Mouse (Mus musculus): ENCODE measurements around the gene Ffar2. TPM values are rescaled to one million over a fixed set of nuclear protein-coding genes. Genes with fewer than 3 reads are reported as not detected.

Ffar2 gene
- polyA plus RNA-seq, 1 experiment, result 0.09 TPM

GRCm38 (mm10) chr7:30824306-30824705, 731 bp upstream of the Ffar2 start:
- Histone ChIP-seq H3K4me3 (ENCODE audit: control insufficient read depth, low read depth, low read length) (no peak overlapping the region), H3K27me3 (ENCODE audit: control insufficient read depth, insufficient read depth, low read length) (no peaks in the 10 kb centered on the region), H3K27ac (ENCODE audit: control insufficient read depth, insufficient read depth, low read depth, low read length) (no peak overlapping the region), H3K4me1 (ENCODE audit: control insufficient read depth, insufficient read depth, low read length) (peaks cover 9% of the 10 kb centered on the region), H3K36me3 (ENCODE audit: control insufficient read depth, insufficient read depth, low read length) (no peaks in the 10 kb centered on the region)
- no peak for TF ChIP-seq CTCF (IDR thresholded peaks at IDR 0.05; ENCODE audit: control insufficient read depth, insufficient read depth, insufficient replicate concordance, low read depth, low read length)
- TF ChIP-seq POLR2A (IDR thresholded peaks at IDR 0.05; ENCODE audit: control insufficient read depth, low read depth, low read length), result no peak

DNA sequence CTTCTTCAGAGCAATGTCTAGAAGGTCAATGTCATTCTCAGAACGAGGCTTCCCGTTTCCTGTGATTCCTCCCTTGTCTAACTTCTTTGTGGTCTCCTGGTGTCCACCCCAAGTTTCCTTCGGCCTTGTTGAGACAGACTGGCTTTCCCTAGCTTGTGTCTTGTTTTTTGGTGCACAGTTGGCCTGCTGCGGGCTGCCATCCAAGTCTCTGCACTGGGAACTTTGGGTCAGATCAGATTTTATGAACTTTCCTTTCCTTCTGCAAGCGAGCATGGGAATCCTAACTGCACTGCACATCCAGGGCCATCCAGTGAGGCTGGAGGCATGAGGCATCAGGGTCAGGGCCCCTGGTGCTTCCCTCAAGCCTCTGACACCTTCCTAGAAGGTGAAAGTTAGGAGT, 2.0 kb downstream of the Ffar2 start:
- TF ChIP-seq POLR2A (IDR thresholded peaks at IDR 0.05; ENCODE audit: control insufficient read depth, low read depth, low read length) (no peak), CTCF (IDR thresholded peaks at IDR 0.05; ENCODE audit: control insufficient read depth, insufficient read depth, insufficient replicate concordance, low read depth, low read length) (no peak)
- Histone ChIP-seq H3K27me3 (ENCODE audit: control insufficient read depth, insufficient read depth, low read length) (no peaks in the 10 kb centered on the region), H3K4me3 (ENCODE audit: control insufficient read depth, low read depth, low read length) (no peak overlapping the region), H3K4me1 (ENCODE audit: control insufficient read depth, insufficient read depth, low read length) (peaks cover 11% of the 10 kb centered on the region), H3K36me3 (ENCODE audit: control insufficient read depth, insufficient read depth, low read length) (no peaks in the 10 kb centered on the region), H3K27ac (ENCODE audit: control insufficient read depth, insufficient read depth, low read depth, low read length) (no peak overlapping the region)

GRCm38 (mm10) chr7:30820854-30821445, 2.6 kb downstream of the Ffar2 start:
- Histone ChIP-seq H3K27me3 (ENCODE audit: control insufficient read depth, insufficient read depth, low read length) (no peaks in the 10 kb centered on the region), H3K27ac (ENCODE audit: control insufficient read depth, insufficient read depth, low read depth, low read length) (no peak overlapping the region), H3K4me1 (ENCODE audit: control insufficient read depth, insufficient read depth, low read length) (peaks cover 11% of the 10 kb centered on the region), H3K36me3 (ENCODE audit: control insufficient read depth, insufficient read depth, low read length) (no peaks in the 10 kb centered on the region), H3K4me3 (ENCODE audit: control insufficient read depth, low read depth, low read length) (no peak overlapping the region)
- no peak for TF ChIP-seq POLR2A (IDR thresholded peaks at IDR 0.05; ENCODE audit: control insufficient read depth, low read depth, low read length)
- TF ChIP-seq CTCF (IDR thresholded peaks at IDR 0.05; ENCODE audit: control insufficient read depth, insufficient read depth, insufficient replicate concordance, low read depth, low read length), result no peak

GRCm38 (mm10) chr7:30820131-30820530, 3.4 kb downstream of the Ffar2 start:
- Histone ChIP-seq H3K36me3 (ENCODE audit: control insufficient read depth, insufficient read depth, low read length) (no peaks in the 10 kb centered on the region), H3K4me1 (ENCODE audit: control insufficient read depth, insufficient read depth, low read length) (peaks cover 11% of the 10 kb centered on the region), H3K27ac (ENCODE audit: control insufficient read depth, insufficient read depth, low read depth, low read length) (no peak overlapping the region), H3K27me3 (ENCODE audit: control insufficient read depth, insufficient read depth, low read length) (no peaks in the 10 kb centered on the region), H3K4me3 (ENCODE audit: control insufficient read depth, low read depth, low read length) (no peak overlapping the region)
- TF ChIP-seq CTCF (IDR thresholded peaks at IDR 0.05; ENCODE audit: control insufficient read depth, insufficient read depth, insufficient replicate concordance, low read depth, low read length) (no peak), POLR2A (IDR thresholded peaks at IDR 0.05; ENCODE audit: control insufficient read depth, low read depth, low read length) (no peak)

DNA sequence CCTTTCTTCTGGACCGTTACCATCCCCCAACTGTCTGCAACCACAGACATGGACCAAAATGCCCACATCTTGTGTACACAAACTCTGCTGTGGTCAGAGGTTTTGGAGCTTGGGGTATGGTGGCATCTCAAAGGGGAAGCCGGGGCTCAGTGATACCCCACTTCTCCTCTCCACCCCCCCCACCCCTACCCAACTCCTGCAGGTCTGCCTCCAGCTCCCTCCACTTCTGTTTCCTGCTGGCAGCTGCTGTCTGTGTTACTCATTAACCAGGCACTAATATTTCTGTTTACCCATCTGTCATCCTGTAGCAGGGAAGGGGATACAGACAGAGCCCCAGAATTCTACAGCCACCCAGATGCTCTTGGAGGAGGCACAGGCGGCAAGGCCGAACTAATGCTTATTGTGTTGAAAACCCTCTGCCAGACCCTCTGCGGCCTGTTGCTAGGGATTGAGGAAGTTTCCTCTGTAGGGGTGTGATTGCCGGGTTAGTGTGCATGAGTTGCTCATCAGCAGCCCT, 11.2 kb downstream of the Ffar2 start:
- TF ChIP-seq CTCF (IDR thresholded peaks at IDR 0.05; ENCODE audit: control insufficient read depth, insufficient read depth, insufficient replicate concordance, low read depth, low read length) (no peak), POLR2A (IDR thresholded peaks at IDR 0.05; ENCODE audit: control insufficient read depth, low read depth, low read length) (no peak)
- Histone ChIP-seq H3K27ac (ENCODE audit: control insufficient read depth, insufficient read depth, low read depth, low read length) (no peak overlapping the region), H3K4me1 (ENCODE audit: control insufficient read depth, insufficient read depth, low read length) (no peaks in the 10 kb centered on the region; the same call in none of the 2 replicates), H3K36me3 (ENCODE audit: control insufficient read depth, insufficient read depth, low read length) (no peaks in the 10 kb centered on the region), H3K27me3 (ENCODE audit: control insufficient read depth, insufficient read depth, low read length) (no peaks in the 10 kb centered on the region), H3K4me3 (ENCODE audit: control insufficient read depth, low read depth, low read length) (no peak overlapping the region)

DNA sequence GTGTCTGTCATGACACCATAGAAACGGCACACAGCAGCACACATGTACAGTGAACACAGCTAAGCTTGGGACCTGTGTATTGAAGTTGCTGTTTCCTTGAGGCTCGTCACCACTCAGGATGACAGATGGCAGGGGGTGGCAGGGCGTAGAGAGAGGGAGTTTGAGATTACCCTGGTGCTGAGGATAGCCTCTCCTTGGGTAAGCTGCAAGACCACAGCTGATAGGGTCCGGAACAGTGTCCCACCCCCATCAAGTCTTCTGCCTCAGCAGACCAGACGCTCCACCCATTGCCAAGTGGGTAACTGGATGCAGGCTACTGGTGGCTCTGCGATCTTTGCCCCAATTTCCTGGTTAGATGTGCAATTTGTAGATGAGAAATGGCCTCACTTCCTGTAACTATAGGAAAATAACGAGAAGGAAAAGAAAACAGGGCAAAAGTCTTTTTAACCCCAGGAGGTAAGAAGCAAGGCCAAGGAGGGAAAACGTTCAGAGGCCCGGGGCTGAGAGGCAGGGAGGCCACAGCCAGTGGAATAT, 11.8 kb downstream of the Ffar2 start:
- Histone ChIP-seq H3K27ac (ENCODE audit: control insufficient read depth, insufficient read depth, low read depth, low read length) (no peak overlapping the region), H3K4me3 (ENCODE audit: control insufficient read depth, low read depth, low read length) (no peak overlapping the region), H3K36me3 (ENCODE audit: control insufficient read depth, insufficient read depth, low read length) (no peaks in the 10 kb centered on the region), H3K27me3 (ENCODE audit: control insufficient read depth, insufficient read depth, low read length) (no peaks in the 10 kb centered on the region), H3K4me1 (ENCODE audit: control insufficient read depth, insufficient read depth, low read length) (no peaks in the 10 kb centered on the region; the same call in none of the 2 replicates)
- TF ChIP-seq POLR2A (IDR thresholded peaks at IDR 0.05; ENCODE audit: control insufficient read depth, low read depth, low read length), result no peak
- TF ChIP-seq CTCF (IDR thresholded peaks at IDR 0.05; ENCODE audit: control insufficient read depth, insufficient read depth, insufficient replicate concordance, low read depth, low read length), result no peak

- no peaks in the 10 kb centered on the region for H3K27me3 ChIP-seq (ENCODE audit: control insufficient read depth, insufficient read depth, low read length)
Measured at GRCm38 (mm10) chr7:30810319-30810718, 13.3 kb downstream of the Ffar2 start.

More at GRCm38 (mm10) chr7:30810319-30810718, 13.3 kb downstream of the Ffar2 start:
- no peak overlapping the region for H3K27ac ChIP-seq (ENCODE audit: control insufficient read depth, insufficient read depth, low read depth, low read length)
- no peaks in the 10 kb centered on the region for H3K36me3 ChIP-seq (ENCODE audit: control insufficient read depth, insufficient read depth, low read length)
- no peaks in the 10 kb centered on the region; the same call in none of the 2 replicates for H3K4me1 ChIP-seq (ENCODE audit: control insufficient read depth, insufficient read depth, low read length)
- TF ChIP-seq POLR2A (IDR thresholded peaks at IDR 0.05; ENCODE audit: control insufficient read depth, low read depth, low read length), result no peak
- TF ChIP-seq CTCF (IDR thresholded peaks at IDR 0.05; ENCODE audit: control insufficient read depth, insufficient read depth, insufficient replicate concordance, low read depth, low read length), result peak; percentile 43; the same call in 1 of the 2 replicates
- peak overlapping the region; percentile 12; the same call in 1 of the 2 replicates for H3K4me3 ChIP-seq (ENCODE audit: control insufficient read depth, low read depth, low read length)

Data from testis, adult 2 months (tissue).